Mouse (Mus musculus): ENCODE measurements around the gene Zfand2b.

Gene Zfand2b

GRCm38 (mm10) chr1:75168472-75169464 is at the start of gene Zfand2b:
Zfand2b (plus strand) TSS chr1:75168646.
- DNase-seq (ENCODE audit: extremely low spot score, low spot score): peak; percentile 98

DNA sequence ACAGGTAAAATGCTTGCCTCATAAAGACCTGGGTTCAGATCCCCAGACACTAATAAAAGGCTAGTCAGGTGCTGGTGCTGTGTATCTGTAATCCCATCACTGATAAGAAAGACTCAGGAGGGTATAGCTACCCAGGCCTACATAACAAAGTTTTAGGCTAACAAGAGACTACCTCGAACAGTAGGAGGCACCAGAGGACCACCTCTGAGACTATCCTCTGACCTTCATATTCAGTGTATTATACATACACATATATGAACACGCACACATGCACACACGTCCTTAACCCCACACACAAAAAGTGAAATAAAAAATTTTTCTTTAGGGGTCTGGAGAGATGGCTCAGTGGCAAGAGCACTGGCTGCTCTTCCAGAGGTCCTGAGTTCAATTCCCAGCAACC is 46.2 kb upstream of the Zfand2b start:
- no peak for DNase-seq (ENCODE audit: extremely low spot score, low spot score)

GRCm38 (mm10) chr1:75124346-75125321 is 43.8 kb upstream of the Zfand2b start, which contains the start of gene Nhej1:
Nhej1 (minus strand) TSS chr1:75125200.
- peak; percentile 99 for DNase-seq (ENCODE audit: extremely low spot score, low spot score)

DNA sequence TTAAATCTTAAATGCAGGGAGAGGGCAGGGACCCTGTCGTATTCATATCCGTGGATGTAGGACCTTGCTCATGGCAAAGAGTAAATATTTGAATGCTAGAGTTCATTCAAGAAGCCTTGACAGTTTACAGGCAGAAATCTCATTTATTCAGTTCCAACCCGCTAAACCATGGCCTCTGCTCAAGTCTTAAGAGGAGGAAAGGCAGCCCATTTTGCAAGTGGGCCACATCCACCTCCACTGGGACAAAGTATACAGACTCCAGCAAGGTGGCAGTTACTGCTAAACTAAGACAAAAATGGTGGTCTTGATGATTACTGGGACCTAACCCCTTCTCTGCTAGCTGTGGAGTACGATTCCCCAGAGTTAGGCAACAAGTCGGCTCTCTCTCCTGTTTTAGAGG is 43.0 kb upstream of the Zfand2b start:
- DNase-seq (ENCODE audit: extremely low spot score, low spot score): peak; percentile 19

GRCm38 (mm10) chr1:75128641-75129040 is 39.8 kb upstream of the Zfand2b start:
- DNase-seq (ENCODE audit: extremely low spot score, low spot score): no peak

GRCm38 (mm10) chr1:75133421-75134207 is 34.8 kb upstream of the Zfand2b start, which contains the start of gene Slc23a3:
Slc23a3 (minus strand) TSS chr1:75133890.
- no peak for DNase-seq (ENCODE audit: extremely low spot score, low spot score)

- no peak for DNase-seq (ENCODE audit: extremely low spot score, low spot score)
These were observed 32.2 kb upstream of the Zfand2b start for GRCm38 (mm10) chr1:75136293-75136692.

DNA sequence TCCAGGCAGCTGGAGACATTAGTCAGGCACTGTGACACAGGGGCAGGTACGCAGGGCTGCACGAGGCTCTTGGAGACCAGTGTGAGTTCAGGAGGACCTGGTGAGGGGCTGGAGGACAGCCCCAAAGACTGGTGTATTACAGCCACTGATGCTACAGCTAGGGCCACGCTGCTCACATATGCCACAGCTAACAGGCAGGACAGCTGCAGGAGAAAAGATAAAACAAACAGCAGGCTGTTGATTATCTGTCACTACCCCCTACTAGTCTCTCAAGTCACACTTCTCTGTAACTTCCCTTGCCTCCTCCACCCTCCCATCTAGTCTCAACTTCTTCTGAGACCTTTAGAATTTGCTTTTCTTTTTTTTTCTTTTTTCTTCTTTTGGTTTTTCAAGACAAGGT is 31.7 kb upstream of the Zfand2b start:
- DNase-seq (ENCODE audit: extremely low spot score, low spot score): no peak

DNA sequence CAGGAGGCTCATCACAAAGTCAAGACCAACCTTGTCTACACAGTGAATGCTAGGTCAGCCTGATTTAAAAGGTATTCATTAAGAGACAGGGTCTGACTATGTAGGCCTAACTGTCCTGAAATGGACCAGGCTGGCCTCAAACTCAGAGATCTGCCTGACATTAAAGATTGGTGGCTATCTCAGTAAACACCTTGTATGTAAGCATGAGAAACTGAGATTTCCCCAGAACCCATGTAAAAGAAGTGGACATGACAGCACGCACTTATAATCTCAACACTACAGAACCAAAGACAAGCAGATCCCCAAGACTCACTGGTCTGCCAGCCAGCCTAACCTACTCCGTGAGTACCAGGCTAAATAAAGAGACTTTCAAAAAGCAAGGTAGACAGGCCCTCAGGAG is 30.0 kb upstream of the Zfand2b start:
- no peak for DNase-seq (ENCODE audit: extremely low spot score, low spot score)

GRCm38 (mm10) chr1:75140601-75141190 is 27.8 kb upstream of the Zfand2b start:
- DNase-seq (ENCODE audit: extremely low spot score, low spot score): no peak

- peak; percentile 62 for DNase-seq (ENCODE audit: extremely low spot score, low spot score)
These were observed 26.8 kb upstream of the Zfand2b start for GRCm38 (mm10) chr1:75141486-75142190.

DNA sequence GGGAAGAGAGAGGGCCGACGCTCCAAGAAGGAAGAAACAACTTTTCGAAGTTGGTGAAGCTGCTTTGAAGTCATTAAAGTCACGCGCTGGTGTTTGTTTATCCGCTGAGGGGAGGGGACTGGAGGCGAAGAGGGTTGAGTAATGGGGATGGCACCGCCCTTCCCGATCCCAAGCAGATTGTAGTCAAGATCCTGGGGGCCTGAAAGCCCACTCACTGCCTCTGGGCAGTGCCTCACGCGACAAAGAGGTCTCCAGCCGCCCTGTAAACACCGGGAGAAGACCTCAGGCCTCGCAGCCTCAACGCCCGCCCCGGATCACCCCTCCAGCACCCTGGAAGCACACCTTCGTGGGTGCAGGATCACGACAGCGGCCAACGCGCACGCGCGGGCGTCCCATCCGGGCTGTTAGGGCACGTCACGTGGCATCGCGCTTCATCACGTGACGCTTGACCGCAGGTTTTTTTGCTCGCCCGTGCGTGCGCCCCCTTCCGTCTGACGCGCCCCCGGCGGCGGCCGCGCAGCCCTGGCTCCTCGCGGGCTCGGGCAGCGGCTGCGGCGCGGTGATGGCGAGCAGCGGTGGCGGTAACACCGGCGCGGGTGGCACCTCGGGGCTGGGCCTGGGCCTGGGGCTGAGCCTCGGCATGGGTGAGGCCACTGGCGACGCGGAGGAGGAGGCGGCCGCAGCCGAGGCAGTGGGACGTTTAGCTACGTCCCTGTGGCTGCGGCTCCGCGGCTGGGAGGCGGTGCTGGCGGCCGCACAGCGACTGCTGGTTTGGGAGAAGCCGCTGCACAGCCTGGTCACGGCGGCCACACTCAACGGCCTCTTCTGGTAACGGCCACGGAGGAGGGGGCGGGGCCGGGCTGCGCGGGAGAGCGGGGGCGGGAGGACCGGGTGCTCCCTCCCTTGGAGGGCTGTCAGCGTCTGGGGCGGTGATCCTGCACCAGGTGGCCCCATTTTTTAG is 25.9 kb upstream of the Zfand2b start, which contains the start of the genes Cnppd1 and Retreg2:
Cnppd1 (minus strand) TSS at position 411 of the 961 bp plus-strand sequence.
Retreg2 (plus strand) TSS at position 478 of the 961 bp plus-strand sequence.
- peak; percentile 99 for DNase-seq (ENCODE audit: extremely low spot score, low spot score)

GRCm38 (mm10) chr1:75145589-75145988 is 22.9 kb upstream of the Zfand2b start:
- no peak for DNase-seq (ENCODE audit: extremely low spot score, low spot score)

DNA sequence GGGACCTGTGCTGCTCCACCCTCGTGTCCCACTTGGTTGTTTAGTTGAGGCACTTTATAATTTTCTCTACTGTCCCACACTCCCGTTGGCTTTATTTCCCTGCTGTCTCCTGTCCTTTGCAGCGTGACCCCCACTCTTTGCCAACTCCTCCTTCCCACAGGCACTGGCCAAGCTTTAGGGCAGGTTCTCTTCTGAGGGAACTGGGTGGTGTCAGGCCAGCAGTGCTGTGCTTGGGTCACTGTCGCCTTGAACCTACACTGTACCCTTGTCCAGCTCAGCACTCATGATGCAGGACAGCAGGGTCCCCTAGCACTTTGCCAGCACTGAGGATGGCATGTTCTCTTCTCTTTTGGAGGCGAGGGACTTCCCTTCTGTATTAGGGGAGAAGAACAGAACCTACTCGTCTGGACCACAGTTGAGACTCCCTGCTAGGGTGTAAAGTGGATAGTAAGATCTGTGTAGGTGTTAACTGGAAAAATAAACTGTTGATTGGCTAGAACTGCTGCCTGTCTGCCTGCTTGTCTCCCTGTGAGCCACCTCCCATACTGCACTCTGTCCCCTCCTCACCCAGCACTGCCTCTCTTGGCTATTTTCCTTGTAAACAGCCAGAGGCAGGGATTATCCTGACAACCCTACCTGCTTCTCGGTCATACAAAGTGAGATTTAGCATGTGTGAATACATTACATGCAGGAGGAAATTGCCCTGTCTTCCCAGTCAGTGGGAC is 20.9 kb upstream of the Zfand2b start:
- DNase-seq (ENCODE audit: extremely low spot score, low spot score): no peak

GRCm38 (mm10) chr1:75148727-75149126 is 19.7 kb upstream of the Zfand2b start:
- DNase-seq (ENCODE audit: extremely low spot score, low spot score): no peak

DNA sequence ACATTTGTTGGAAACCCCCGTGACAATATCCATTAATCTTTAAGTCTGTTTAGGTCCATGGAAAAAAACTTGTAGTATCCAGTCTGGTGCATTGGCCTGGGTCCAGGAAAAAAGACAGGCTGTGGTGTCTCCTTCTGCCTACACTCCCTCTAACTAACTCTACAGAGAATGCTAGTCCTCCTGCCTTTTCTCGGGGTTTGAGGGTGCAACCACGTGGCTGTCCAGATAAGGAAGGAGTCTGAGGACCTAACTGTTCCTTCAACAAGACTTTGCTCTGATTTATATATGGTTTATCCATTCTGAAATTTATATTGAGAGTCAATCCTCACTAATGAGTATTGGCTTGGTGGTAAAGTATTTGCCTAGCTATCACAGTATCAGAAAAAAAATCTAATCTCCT is 12.6 kb upstream of the Zfand2b start:
- no peak for DNase-seq (ENCODE audit: extremely low spot score, low spot score)

DNA sequence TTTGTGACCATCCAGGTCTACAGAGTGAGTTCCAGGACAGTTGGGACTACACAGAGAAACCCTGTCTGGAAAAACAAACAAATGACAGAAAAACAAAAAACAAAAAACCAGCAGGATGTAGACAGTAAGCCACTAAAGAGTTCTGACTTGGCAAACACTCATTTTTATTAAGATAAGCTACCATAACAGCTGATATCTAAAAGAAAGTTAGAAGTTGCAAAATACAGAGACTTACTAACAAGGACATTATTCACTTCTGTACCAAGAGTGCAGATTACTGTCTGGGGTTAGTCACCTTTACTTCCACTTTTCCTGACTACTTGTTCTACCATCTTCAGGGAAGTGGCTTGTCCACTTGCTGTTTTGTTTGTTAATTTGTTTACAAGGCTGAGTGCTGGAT is 9.5 kb upstream of the Zfand2b start:
- DNase-seq (ENCODE audit: extremely low spot score, low spot score): no peak

Measured in neural tube, embryonic 10.5 days (tissue).